Mouse (Mus musculus) heart, adult 2 months (tissue): ENCODE results near the gene Foxa1.

Source experiments
- CTCF ChIP-seq: fragments of 200-600 bp; IDR thresholded peaks from 2 replicates; pipeline ENCODE4 v1.8.1; 2022; ENCODE audit warnings: antibody characterized with exemption, mild to moderate bottlenecking, moderate library complexity
- EP300 ChIP-seq: fragments of 200-500 bp; IDR thresholded peaks from 2 replicates; pipeline ENCODE4 v1.6.1; 2011; ENCODE audit warnings: low read depth, low read length, control low read depth; ENCODE audit not compliant: insufficient read depth
- POLR2A ChIP-seq: fragments of 200-500 bp; IDR thresholded peaks from 2 replicates; pipeline ENCODE4 v1.6.1; 2011; ENCODE audit warnings: mild to moderate bottlenecking, low read depth, low read length, control low read depth; ENCODE audit not compliant: insufficient read depth

DNA sequence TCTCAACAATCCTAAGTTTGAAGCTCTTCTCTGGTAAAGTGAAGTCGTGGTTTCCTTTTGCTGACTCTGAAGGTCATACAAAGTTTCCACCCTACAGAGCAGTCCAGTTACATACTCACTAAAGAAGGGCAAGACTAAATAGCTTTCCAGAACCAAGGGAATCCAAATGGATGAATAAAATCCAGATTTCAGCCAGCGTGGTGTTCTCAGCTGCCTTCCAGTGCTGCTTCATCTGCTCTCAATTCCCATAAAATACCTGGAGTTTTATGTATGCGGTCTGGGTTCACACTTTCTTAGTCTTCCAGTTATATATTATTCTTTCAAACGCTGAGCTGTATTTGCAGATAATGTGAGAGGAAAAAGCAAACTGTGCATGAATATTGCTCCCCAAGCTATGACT, 35.6 kb downstream of the Foxa1 start:
- TF ChIP-seq CTCF: no peak
- TF ChIP-seq POLR2A: no peak
- no peak for TF ChIP-seq EP300
